Mouse (Mus musculus): Measurements from ENCODE around the gene Pnpla8.

The Pnpla8 gene

DNA sequence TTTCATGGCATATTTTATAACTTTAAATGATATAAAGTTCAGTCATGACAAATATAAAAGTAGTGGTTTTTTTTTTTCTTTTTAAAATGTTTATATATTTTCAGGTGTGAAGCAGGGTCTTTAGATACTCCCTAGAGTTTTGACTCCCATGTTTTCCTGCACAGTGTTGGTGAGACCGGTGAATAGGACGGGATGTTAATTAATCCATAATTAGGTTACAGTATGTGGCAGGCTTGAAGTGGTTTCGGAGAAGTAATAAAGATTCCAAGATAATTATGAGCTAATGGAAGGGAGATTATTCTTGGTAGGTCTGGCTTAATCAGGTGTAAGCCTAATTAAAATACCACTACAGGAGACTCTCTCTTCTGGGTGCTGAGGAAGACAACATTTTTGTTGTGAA, 125.0 kb downstream of the Pnpla8 start:
- no peak for DNase-seq (ENCODE audit: low read depth, low spot score)

DNA sequence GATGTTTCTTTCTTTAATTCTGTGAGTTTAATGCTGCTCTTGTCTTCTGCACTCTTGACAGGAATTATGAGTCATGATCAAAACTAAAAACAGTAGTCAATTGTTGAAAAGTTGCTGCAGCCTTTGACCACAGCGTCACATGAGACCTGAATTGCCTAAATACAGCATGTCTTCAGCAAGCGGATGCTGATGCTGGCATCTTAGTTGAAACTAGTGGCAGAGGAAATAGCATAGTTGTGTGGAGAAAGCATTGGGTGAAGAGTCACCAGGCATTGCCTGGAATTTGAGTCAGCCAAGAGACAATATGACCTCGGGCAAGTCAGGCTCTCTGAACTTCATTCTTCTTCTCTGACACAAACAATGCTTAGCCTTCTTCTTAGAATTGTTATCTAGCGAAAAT, 133.9 kb downstream of the Pnpla8 start:
- DNase-seq (ENCODE audit: low read depth, low spot score), result no peak

DNA sequence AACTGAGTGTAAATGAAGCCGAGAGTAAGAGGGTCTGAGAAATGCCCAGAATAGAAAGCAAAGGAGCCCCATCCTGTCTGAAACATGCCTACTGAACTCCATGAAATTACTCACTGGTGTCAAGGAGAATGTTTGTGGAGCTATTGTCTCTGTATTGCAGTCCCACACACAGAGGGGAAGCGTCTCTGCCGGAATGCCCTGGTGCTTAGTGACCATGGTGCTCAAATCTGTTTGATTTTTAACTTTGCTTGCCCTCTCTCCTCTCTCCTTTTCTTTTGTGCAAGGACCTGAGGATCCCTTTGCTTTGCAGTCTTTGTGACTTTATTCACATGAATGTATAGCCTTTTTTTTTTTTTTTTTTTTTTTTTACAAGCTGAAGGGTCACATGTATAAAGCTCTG, 136.3 kb downstream of the Pnpla8 start:
- DNase-seq (ENCODE audit: low read depth, low spot score), result no peak

DNA sequence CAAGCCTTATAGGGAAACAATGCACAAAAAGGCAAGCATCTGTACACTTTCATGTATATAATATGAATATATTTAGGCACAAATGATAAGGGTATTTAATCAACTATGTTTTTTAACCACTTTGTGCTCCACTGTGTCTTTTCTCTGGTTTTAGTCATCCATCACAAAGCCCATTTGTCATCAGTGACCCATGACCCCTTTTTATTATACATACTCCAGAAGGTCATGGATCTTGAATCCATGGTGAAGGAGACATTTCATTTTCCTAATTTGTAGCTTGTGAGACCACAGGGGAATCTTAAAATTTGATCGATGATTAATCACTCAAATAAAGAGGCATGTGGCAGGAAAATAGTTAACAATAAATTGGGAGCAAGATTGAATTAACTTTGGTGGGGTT, 136.7 kb downstream of the Pnpla8 start:
- no peak for DNase-seq (ENCODE audit: low read depth, low spot score)

DNA sequence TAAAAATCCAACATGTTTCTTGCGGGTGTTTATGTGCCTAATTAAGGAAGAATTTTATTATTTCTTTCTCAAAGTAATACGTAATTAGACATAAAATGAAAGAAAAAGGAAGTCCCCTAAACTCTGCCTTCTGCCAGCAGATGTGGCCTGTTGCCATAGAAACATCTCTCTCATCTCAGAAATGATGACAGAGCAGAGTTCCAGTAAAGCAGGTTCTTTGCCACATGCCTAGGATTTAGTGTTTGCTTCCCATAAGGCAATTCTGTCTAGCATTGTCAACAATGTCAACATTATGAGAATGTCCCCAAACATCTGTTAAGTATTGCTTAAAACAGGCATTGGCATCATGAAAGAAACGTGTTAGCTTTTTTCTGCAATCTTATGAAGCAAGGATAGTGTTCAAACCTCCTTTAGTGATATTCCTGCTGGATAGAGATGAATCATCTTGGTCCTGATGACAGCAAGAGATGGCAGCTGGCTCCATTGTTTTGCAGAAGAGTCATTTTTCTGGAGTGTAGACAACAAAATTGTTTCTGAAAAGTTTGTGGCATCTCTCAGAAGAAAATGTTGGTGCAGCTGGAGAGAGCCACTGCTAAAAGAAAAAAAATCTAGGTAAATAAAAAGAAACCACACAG, 150.0 kb downstream of the Pnpla8 start:
- no peak for DNase-seq (ENCODE audit: low read depth, low spot score)
